Mouse (Mus musculus) forebrain, postnatal 0 days (tissue): Measurements from ENCODE around the gene Lclat1. TPM values are rescaled to one million over a fixed set of nuclear protein-coding genes. Genes with fewer than 3 reads are reported as not detected.

ENCODE experiments used
- ATAC-seq: fragments of 200-750 bp; cut with Nextera tagmentation; 2 replicates; pipeline ENCODE4 v1.8.0; 2017; ENCODE audit warnings: mild to moderate bottlenecking, moderate library complexity
- DNase-seq: peaks from one replicate; pipeline ENCODE4 v3.0.0-alpha.2; 2015
- H3K27ac ChIP-seq: fragments of 300-500 bp; sonication (generic); 2 replicates; pipeline ENCODE4 v1.5.1; 2014; ENCODE audit warnings: low read depth, mild to moderate bottlenecking, antibody characterized with exemption, low read length, moderate library complexity, mixed read lengths
- H3K27me3 ChIP-seq: fragments of 300-500 bp; sonication (generic); 2 replicates; pipeline ENCODE4 v1.6.1; 2014; ENCODE audit warnings: mild to moderate bottlenecking, low read length, mixed read lengths; ENCODE audit not compliant: insufficient read depth
- H3K36me3 ChIP-seq: fragments of 300-500 bp; sonication (generic); 2 replicates; pipeline ENCODE4 v1.6.1; 2014; ENCODE audit warnings: mild to moderate bottlenecking, moderate library complexity; ENCODE audit not compliant: insufficient read depth
- H3K4me1 ChIP-seq: fragments of 300-500 bp; sonication (generic); 2 replicates; pipeline ENCODE4 v1.6.1; 2014; ENCODE audit warnings: antibody characterized with exemption; ENCODE audit not compliant: insufficient read depth
- H3K4me2 ChIP-seq: fragments of 300-500 bp; sonication (generic); 2 replicates; pipeline ENCODE4 v1.6.1; 2014; ENCODE audit warnings: low read depth, mild to moderate bottlenecking, moderate library complexity
- H3K4me3 ChIP-seq: fragments of 300-500 bp; sonication (generic); 2 replicates; pipeline ENCODE4 v1.5.1; 2014; ENCODE audit warnings: low read depth, low read length, mixed read lengths
- H3K9ac ChIP-seq: fragments of 300-500 bp; sonication (generic); 2 replicates; pipeline ENCODE4 v1.6.1; 2014; ENCODE audit warnings: mild to moderate bottlenecking
- H3K9me3 ChIP-seq: fragments of 300-500 bp; sonication (generic); 2 replicates; pipeline ENCODE4 v1.6.1; 2016; ENCODE audit warnings: low read length
- CTCF ChIP-seq: sonication (generic); IDR thresholded peaks from 2 replicates; pipeline ENCODE4 v1.5.1; 2016; ENCODE audit warnings: antibody characterized with exemption, control low read depth, low read depth
- WGBS: fragments of 180-500 bp; shearing (Covaris S2); extraction: QIAGEN DNeasy Blood & Tissue Kit; methylation state at CpG from one replicate; pipeline ENCODE4 v1.1.7; 2014; 5-methylcytosine and 5-hydroxymethylcytosine counted together
- polyA plus RNA-seq: library from polyadenylated mRNA; unstranded; fragments of >200 nt; fragmentation: Nextera tagmentation; extraction: Ambion mirVana; gene quantifications from 2 replicates; pipeline ENCODE4 v1.2.1, GENCODE M21; 2015
- total RNA-seq: library from RNA; depleted of rRNA; stranded (reverse); fragments of >200 nt; gene quantifications from 2 replicates; pipeline ENCODE4 v1.2.3, GENCODE M21; 2014

Gene Lclat1
- total and polyA plus RNA-seq, 2 experiments from 2014 or later, result 11.9 to 28.4 TPM

DNA sequence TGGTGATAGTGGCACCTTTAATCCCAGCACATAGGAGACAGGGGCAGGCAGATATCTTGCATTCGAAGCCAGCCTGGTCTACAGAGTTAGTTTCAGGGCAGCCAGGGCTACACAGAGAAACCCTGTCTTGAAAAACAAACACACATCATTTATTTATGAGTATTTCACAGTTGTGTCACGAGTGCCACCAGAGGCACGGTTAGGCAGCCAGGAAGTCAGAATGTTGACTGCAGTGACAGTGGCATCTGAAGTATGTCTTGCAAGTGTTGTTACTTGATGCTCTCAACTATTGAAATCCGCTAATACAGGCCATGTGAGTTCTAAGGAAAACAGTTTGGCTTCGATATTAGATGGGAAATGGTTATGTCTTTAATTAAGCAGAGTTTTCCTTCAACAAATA, 67.9 kb downstream of the Lclat1 start:
- 89% methylated on average over 5 of the region's 5 CpGs for WGBS
- ATAC-seq (no peak), DNase-seq (no peak)
- H3K27ac ChIP-seq, result no peak overlapping the region
- no peaks in the 10 kb centered on the region for H3K9me3 ChIP-seq
- no peak overlapping the region for H3K4me2 ChIP-seq
- no peak for TF ChIP-seq CTCF
- H3K9ac ChIP-seq, result no peak overlapping the region
- H3K36me3 ChIP-seq, result no peaks in the 10 kb centered on the region
- no peak overlapping the region for H3K4me3 ChIP-seq
- H3K4me1 ChIP-seq, result no peaks in the 10 kb centered on the region
- H3K27me3 ChIP-seq, result no peaks in the 10 kb centered on the region

DNA sequence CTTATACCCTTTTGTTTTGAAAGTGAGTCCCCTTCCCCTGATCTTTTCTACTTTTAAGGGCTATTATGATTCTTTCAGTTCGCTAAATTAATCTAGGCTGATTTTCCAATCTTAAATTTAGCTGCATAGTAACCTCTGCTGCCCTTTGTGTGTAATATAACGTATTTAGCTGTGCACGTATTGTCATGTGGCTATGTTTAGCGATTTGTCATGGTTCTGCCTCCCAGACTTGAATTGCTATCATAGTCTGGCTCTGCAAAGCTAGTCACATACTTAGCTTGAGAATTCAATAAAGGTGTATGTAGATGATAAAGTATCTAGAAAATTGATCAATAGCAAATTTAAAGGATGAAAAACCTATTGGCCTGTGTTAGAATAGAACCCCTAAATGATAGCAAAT, 69.3 kb downstream of the Lclat1 start:
- Histone ChIP-seq H3K4me3 (no peak overlapping the region), H3K27ac (no peak overlapping the region), H3K9me3 (no peaks in the 10 kb centered on the region), H3K4me2 (no peak overlapping the region), H3K36me3 (no peaks in the 10 kb centered on the region), H3K27me3 (no peaks in the 10 kb centered on the region), H3K4me1 (no peaks in the 10 kb centered on the region), H3K9ac (no peak overlapping the region)
- DNase-seq, result no peak
- 94% methylated on average over 4 of the region's 4 CpGs for WGBS
- no peak for TF ChIP-seq CTCF
- ATAC-seq, result no peak

DNA sequence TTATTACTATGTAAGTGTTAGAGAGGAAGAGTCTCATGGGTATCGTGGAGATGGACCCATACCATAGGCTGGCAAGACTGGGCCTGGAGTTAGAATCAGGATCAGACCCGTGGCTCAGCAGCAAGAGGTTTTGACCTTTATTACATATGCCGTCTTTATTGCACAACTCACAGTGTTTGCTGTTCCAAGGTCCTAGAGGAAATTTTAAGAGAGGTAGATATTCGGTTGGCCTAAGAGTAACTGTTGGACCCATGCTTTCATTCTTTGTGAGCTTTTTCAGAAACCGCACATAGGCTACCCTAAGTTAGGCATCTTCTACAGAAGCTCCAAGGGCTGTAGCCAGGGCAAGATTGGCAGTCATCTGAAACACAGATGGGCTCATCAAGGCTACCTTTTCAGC, 79.1 kb downstream of the Lclat1 start:
- no peak overlapping the region for H3K4me2 ChIP-seq
- no peaks in the 10 kb centered on the region for H3K36me3 ChIP-seq
- H3K9me3 ChIP-seq, result no peaks in the 10 kb centered on the region
- no peak overlapping the region for H3K27ac ChIP-seq
- DNase-seq (no peak), ATAC-seq (no peak)
- H3K4me1 ChIP-seq, result no peaks in the 10 kb centered on the region
- H3K27me3 ChIP-seq, result no peaks in the 10 kb centered on the region
- TF ChIP-seq CTCF, result no peak
- no peak overlapping the region for H3K9ac ChIP-seq
- H3K4me3 ChIP-seq, result no peak overlapping the region
- WGBS, result 97% methylated on average over 5 of the region's 5 CpGs

DNA sequence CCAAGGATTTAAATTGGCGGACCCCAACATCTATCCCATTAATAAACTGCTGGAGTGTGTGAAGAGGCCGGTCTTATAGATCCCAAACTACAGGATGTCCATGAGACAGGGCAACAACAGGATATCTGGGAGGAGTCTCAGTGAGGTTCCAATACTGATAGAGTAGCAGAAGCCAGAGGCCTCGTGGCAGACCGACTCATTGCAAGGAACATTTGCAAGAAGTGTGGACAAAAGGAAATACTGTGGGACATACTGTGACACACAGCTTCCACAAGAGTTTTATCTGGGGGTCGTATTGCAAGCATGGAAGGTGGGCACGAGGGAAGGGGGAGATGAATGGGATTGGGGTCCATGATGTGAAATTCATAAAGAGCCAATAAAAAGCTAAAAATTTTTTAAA, 86.4 kb downstream of the Lclat1 start:
- 90% methylated on average over 6 of the region's 6 CpGs for WGBS
- no peak overlapping the region for H3K4me2 ChIP-seq
- no peaks in the 10 kb centered on the region for H3K27me3 ChIP-seq
- no peak for ATAC-seq
- no peaks in the 10 kb centered on the region for H3K4me1 ChIP-seq
- no peaks in the 10 kb centered on the region for H3K36me3 ChIP-seq
- no peak for TF ChIP-seq CTCF
- no peak overlapping the region for H3K27ac ChIP-seq
- no peak overlapping the region for H3K4me3 ChIP-seq
- DNase-seq, result no peak
- H3K9me3 ChIP-seq, result no peaks in the 10 kb centered on the region
- no peak overlapping the region for H3K9ac ChIP-seq

DNA sequence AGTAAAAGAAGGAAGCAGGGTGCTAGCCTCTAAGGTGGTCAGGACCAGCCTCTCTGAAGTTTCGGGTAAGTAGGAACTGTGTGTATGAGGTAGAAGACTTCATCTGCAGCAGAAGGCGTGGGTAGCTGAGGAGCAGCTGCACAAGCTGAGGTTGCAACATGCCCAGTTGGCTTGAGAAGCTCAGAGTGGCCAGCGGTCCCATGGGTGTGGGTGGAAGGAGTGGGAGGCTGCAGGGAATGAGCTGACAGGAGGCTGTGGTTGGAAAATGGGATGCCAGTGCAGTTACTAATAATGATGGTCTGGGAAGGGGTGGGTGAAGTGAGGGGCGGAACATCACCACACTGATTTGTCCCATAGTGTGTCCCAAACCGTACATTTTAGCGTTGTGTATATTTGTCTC, 86.8 kb downstream of the Lclat1 start:
- Histone ChIP-seq H3K4me3 (no peak overlapping the region), H3K4me1 (no peaks in the 10 kb centered on the region), H3K9me3 (no peaks in the 10 kb centered on the region), H3K27me3 (no peaks in the 10 kb centered on the region), H3K9ac (no peak overlapping the region), H3K36me3 (no peaks in the 10 kb centered on the region), H3K4me2 (no peak overlapping the region), H3K27ac (no peak overlapping the region)
- WGBS, result 94% methylated on average over 6 of the region's 6 CpGs
- no peak for TF ChIP-seq CTCF
- DNase-seq, result no peak
- ATAC-seq, result no peak

DNA sequence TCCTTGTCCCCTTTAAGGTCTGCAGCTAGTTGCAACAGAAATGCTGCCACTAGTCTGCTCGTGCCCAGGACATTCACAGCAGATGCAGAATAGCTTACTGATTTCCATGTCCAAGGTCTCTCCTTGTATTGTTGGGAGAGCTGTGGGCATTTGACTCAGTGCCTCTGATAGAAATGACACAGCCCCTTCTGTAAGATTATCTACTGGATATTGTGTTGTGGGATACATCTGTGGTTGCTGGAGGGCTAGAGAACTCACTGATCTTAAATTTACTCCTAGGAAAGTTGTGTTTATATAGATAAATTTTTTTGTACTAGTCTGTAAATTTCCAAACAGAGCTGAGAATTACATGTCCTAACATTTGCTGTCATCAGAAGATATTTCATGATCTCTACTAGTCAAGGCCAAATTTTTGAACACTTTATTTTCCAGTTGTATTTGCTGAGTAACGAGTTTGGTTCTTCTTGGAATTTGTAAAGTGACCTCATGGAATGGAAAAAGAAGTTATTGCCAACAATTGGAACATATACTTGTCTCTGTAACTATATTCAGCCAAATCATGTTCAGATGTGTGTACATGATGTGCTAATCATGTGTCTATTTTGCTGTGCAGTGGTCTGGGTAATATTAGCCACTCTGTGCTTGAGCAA, 87.4 kb downstream of the Lclat1 start:
- H3K27me3 ChIP-seq, result no peaks in the 10 kb centered on the region
- no peak for ATAC-seq
- no peaks in the 10 kb centered on the region for H3K9me3 ChIP-seq
- no peaks in the 10 kb centered on the region for H3K36me3 ChIP-seq
- TF ChIP-seq CTCF, result no peak
- no peaks in the 10 kb centered on the region for H3K4me1 ChIP-seq
- DNase-seq, result no peak
- no peak overlapping the region for H3K27ac ChIP-seq
- H3K4me3 ChIP-seq, result no peak overlapping the region
- H3K9ac ChIP-seq, result no peak overlapping the region
- 82% methylated on average over 2 of the region's 2 CpGs for WGBS
- no peak overlapping the region for H3K4me2 ChIP-seq

DNA sequence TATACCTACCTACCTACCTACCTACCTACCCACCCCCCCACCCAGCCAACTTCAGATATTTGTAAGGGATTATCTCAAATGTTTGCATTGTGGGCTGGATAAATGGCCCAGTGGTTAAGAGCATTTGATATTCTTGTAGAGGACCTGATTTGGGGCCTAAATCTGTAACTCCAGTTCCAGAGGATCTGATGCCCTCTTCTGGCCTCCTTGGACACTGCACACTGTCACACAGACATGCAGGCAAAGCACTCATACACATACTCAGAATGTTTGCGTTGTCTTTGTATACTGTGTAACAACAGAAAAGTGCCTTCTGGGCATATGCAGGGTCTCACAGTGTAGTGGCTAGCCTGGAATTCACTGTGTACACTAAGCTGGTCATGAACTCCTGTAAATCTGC, 88.4 kb downstream of the Lclat1 start:
- TF ChIP-seq CTCF, result peak; percentile 55
- 90% methylated on average over 1 of the region's 1 CpGs for WGBS
- no peak for ATAC-seq

More for the DNA sequence above, 88.4 kb downstream of the Lclat1 start:
- peak; percentile 7 for DNase-seq
- H3K9me3 ChIP-seq, result no peaks in the 10 kb centered on the region
- no peak overlapping the region for H3K9ac ChIP-seq
- no peak overlapping the region for H3K4me3 ChIP-seq
- H3K27me3 ChIP-seq, result no peaks in the 10 kb centered on the region
- no peak overlapping the region for H3K27ac ChIP-seq
- H3K36me3 ChIP-seq, result no peaks in the 10 kb centered on the region
- H3K4me2 ChIP-seq, result no peak overlapping the region
- no peaks in the 10 kb centered on the region for H3K4me1 ChIP-seq
